Mouse (Mus musculus): Measurements from ENCODE around the gene Awat1. TPM values are rescaled to one million over a fixed set of nuclear protein-coding genes. Genes with fewer than 3 reads are reported as not detected.

The Awat1 gene
- not detected for total RNA-seq (2021)

GRCm38 (mm10) chrX:100571951-100572350 lies at the start of gene Awat1:
Awat1 (plus strand) TSS chrX:100572251.
- DNase-seq = no peak
- intact Hi-C loops (cut with DNase I) = no loop called here

GRCm38 (mm10) chrX:100524471-100524870 lies 47.6 kb upstream of the Awat1 start, which contains the start of gene Dgat2l6:
Dgat2l6 (plus strand) TSS chrX:100524838.
- intact Hi-C loops (cut with DNase I) = no loop called here
- DNase-seq = no peak

- intact Hi-C loops (cut with DNase I) = no loop called here
- no peak for DNase-seq
These were observed 16.0 kb upstream of the Awat1 start for GRCm38 (mm10) chrX:100556026-100556425.

- intact Hi-C loops (cut with DNase I) = no loop called here
- DNase-seq = no peak
These were observed 6.4 kb upstream of the Awat1 start for GRCm38 (mm10) chrX:100565696-100566095.

- intact Hi-C loops (cut with DNase I) = no loop called here
- DNase-seq = no peak
These were observed 22.7 kb downstream of the Awat1 start, which contains the start of gene P2ry4 for GRCm38 (mm10) chrX:100594791-100595190. P2ry4 (minus strand) TSS chrX:100594869.

GRCm38 (mm10) chrX:100597439-100597838 lies 25.4 kb downstream of the Awat1 start:
- intact Hi-C loops (cut with DNase I) = no loop called here
- DNase-seq = peak; percentile 5 to 9

- DNase-seq = no peak
- intact Hi-C loops (cut with DNase I) = no loop called here
These were observed 27.7 kb downstream of the Awat1 start for GRCm38 (mm10) chrX:100599755-100600154.

GRCm38 (mm10) chrX:100605314-100605713 lies 33.3 kb downstream of the Awat1 start, which contains the start of gene Arr3:
Arr3 (plus strand) TSS chrX:100605497.
- no peak for DNase-seq
- intact Hi-C loops (cut with DNase I) = no loop called here

- no peak for DNase-seq
- intact Hi-C loops (cut with DNase I) = no loop called here
These were observed 46.4 kb downstream of the Awat1 start for GRCm38 (mm10) chrX:100618488-100618887.

- intact Hi-C loops (cut with DNase I) = loop anchor here (2.0 to 10.0 kb wide), 2 partner anchors 117 to 323 kb away; no protein-coding TSS in a partner anchor
- DNase-seq = no peak
These were observed 49.3 kb downstream of the Awat1 start for GRCm38 (mm10) chrX:100621366-100621765.

- no peak for DNase-seq
- intact Hi-C loops (cut with DNase I) = loop anchor here (10.0 kb wide), 1 partner anchor 321 kb away; no protein-coding TSS in a partner anchor
These were observed 52.2 kb downstream of the Awat1 start for GRCm38 (mm10) chrX:100624242-100624641.

GRCm38 (mm10) chrX:100625146-100625545 lies 53.1 kb downstream of the Awat1 start:
- no peak for DNase-seq
- intact Hi-C loops (cut with DNase I) = loop anchor here (10.0 kb wide), 1 partner anchor 320 kb away; no protein-coding TSS in a partner anchor

GRCm38 (mm10) chrX:100625546-100625801 lies 53.4 kb downstream of the Awat1 start, which contains the start of gene Kif4:
Kif4 (plus strand) TSS chrX:100625737.
- no peak for DNase-seq
- intact Hi-C loops (cut with DNase I) = loop anchor here (10.0 kb wide), 1 partner anchor 319 kb away; no protein-coding TSS in a partner anchor

- intact Hi-C loops (cut with DNase I) = loop anchor here (10.0 kb wide), 1 partner anchor 319 kb away; no protein-coding TSS in a partner anchor
- DNase-seq = peak; percentile 82 to 83
These were observed 54.0 kb downstream of the Awat1 start, which contains the start of gene Pdzd11 for GRCm38 (mm10) chrX:100625802-100626793. Pdzd11 (minus strand) TSS chrX:100626568.

Other genes starting within 250 kb of the Awat1 start
- gene Otud6a, start 143.2 kb upstream of the Awat1 start, total RNA-seq (2021) = not detected
- gene Awat2, start 129.5 kb upstream of the Awat1 start, total RNA-seq (2021) = under 1 TPM in 1 of 2 experiments, not detected in 1; 0.25 TPM
- 10 to 100 TPM; 43.0 to 43.2 TPM for gene Igbp1, start 78.0 kb upstream of the Awat1 start, total RNA-seq (2021)
- not detected for gene Dgat2l6, start 47.4 kb upstream of the Awat1 start, total RNA-seq (2021)
- gene P2ry4, start 22.6 kb downstream of the Awat1 start, total RNA-seq (2021) = not detected
- gene Arr3, start 33.2 kb downstream of the Awat1 start, total RNA-seq (2021) = not detected
- gene Kif4, start 53.5 kb downstream of the Awat1 start, total RNA-seq (2021) = under 1 TPM; 0.36 to 0.87 TPM
- 10 to 100 TPM; 25.8 to 28.3 TPM for gene Pdzd11, start 54.3 kb downstream of the Awat1 start, total RNA-seq (2021)
- gene Gdpd2, start 157.6 kb downstream of the Awat1 start, total RNA-seq (2021) = not detected
- gene Dlg3, start 195.5 kb downstream of the Awat1 start, total RNA-seq (2021) = 1 to 10 TPM; 3.0 to 3.4 TPM